Mouse (Mus musculus): ENCODE measurements around the gene Oit3.

GRCm38 (mm10) chr10:59446911-59447437 lies 5.4 kb upstream of the Oit3 start:
- no peak for TF ChIP-seq CTCF (IDR thresholded peaks at IDR 0.05; ENCODE audit: control insufficient read depth, insufficient read depth, low read length)
- no peak for TF ChIP-seq POLR2A (IDR thresholded peaks at IDR 0.05; ENCODE audit: borderline replicate concordance, control insufficient read depth, low read depth, low read length)

Data from bone marrow, adult 2 months (tissue).